Mouse (Mus musculus): ENCODE data around the gene 5330417H12Rik. TPM values are rescaled to one million over a fixed set of nuclear protein-coding genes. Genes with fewer than 3 reads are reported as not detected.
A peak's percentile ranks its signal among the peaks of the same experiment; 100 is the strongest.

5330417H12Rik gene
- polyA plus RNA-seq, 1 experiment from 2014 or later, result not detected

DNA sequence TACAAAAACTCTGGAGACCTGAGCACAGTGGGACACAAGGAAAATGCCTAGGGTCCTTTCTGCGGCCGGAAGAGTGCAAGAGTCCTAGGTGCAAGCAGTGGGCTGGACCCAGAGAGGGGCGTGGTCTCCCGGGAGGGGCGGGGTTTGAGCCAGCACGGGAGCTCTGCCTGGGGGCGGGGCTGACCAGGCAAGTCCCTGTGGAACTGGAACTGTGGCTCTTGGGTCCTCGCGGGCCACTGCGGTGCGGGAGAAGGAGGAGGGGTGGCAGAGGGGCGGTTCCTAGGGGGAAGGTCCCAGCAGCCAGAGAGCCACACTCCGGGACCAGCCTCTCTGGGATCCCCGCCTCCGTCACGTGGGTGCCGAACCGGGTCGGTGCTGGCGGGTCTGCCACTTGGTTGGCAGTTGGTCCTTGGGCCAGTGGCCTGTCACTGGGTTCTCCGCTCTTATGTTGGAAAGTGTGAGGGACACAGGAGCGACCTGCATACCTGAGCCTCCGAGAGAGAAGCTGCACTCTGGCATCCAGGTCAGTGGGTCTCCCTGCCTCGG is 30.0 kb downstream of the 5330417H12Rik start, which contains the start of gene Ppfibp2:
TSS of gene Ppfibp2 (plus strand) at position 351 of the 546 bp plus-strand sequence.
- Histone ChIP-seq H3K4me2 (replicated peaks; ENCODE audit: low read depth, low read length) (peak within 1 kb of the TSS; percentile 81), H3K9ac (ENCODE audit: low read depth, low read length) (peak within 1 kb of the TSS; percentile 50; the same call in 1 of the 2 replicates), H3K4me3 (ENCODE audit: low read length) (peak within 1 kb of the TSS; percentile 51), H3K27me3 (ENCODE audit: control insufficient read depth, insufficient read depth, low read length) (no peaks in the 10 kb centered on the region), H3K27ac (ENCODE audit: low read depth, low read length) (peak within 1 kb of the TSS; percentile 71; the same call in 1 of the 2 replicates), H3K36me3 (ENCODE audit: control insufficient read depth, insufficient read depth, low read length) (0 out of 2 replicates have a peak, but pooled peaks cover 2% of the 10 kb centered on the region), H3K4me1 (ENCODE audit: control insufficient read depth, insufficient read depth, low read length) (no peaks in the 10 kb centered on the region), H3K9me3 (ENCODE audit: control insufficient read depth, low read length) (no peaks in the 10 kb centered on the region)
- under 1% methylated on average over 18 of the region's 24 CpGs for WGBS
- peak; percentile 98 for ATAC-seq (ENCODE audit: low FRiP score, low TSS enrichment)

DNA sequence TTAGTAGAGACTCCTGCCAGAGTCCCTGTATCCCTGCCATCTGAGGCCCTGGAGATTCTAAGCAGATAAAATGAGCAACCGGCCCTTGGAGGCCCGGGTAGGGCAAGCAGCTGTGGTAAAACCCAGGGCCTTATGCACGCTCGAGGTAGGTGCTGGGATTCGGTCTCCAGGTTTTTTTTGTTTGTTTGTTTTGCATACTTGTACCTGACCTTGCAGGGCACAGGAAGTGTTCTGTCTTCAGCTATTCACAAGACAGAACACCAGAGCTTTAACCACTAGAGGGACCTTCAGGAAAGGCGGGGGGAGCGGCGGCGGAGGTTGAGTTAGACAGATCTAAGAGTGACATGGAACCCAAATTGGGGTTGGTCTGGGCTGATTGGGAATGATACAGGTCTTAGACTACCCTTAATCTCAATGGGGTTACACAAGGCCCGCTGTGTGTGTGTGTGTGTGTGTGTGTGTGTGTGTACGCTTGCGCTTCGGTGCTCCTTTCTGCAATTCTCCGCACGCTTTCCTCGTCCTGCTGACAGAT is 30.6 kb downstream of the 5330417H12Rik start:
- H3K4me1 ChIP-seq (ENCODE audit: control insufficient read depth, insufficient read depth, low read length), result no peaks in the 10 kb centered on the region
- peak overlapping the region; percentile 81 for H3K4me2 ChIP-seq (replicated peaks; ENCODE audit: low read depth, low read length)
- peak overlapping the region; percentile 50; the same call in 1 of the 2 replicates for H3K9ac ChIP-seq (ENCODE audit: low read depth, low read length)
- 0 out of 2 replicates have a peak, but pooled peaks cover 2% of the 10 kb centered on the region for H3K36me3 ChIP-seq (ENCODE audit: control insufficient read depth, insufficient read depth, low read length)
- 1% methylated on average over 16 of the region's 16 CpGs for WGBS
- no peaks in the 10 kb centered on the region for H3K27me3 ChIP-seq (ENCODE audit: control insufficient read depth, insufficient read depth, low read length)
- no peaks in the 10 kb centered on the region for H3K9me3 ChIP-seq (ENCODE audit: control insufficient read depth, low read length)
- H3K4me3 ChIP-seq (ENCODE audit: low read length), result peak overlapping the region; percentile 51
- peak overlapping the region; percentile 71; the same call in 1 of the 2 replicates for H3K27ac ChIP-seq (ENCODE audit: low read depth, low read length)
- peak; percentile 75 for ATAC-seq (ENCODE audit: low FRiP score, low TSS enrichment)

DNA sequence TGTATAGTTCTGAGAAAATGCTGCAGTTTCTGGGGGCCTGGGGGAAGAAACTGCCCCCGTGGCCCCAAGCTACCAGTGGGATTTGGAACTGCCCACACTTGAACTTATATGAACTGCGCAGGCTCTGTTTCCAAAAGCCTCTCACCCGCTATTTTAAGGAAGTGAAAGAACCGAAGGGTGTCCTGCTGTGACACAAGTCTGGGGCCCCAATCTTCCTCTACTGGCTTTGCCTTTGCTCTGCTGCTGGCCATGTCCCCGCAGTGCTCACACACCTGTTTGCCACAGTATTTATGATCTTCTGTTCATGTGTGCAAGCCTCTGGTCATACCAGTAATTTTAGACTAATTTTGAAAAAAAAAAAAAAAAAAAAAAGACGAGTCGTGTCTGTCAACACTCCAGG is 31.1 kb downstream of the 5330417H12Rik start:
- Histone ChIP-seq H3K4me3 (ENCODE audit: low read length) (no peak overlapping the region), H3K27me3 (ENCODE audit: control insufficient read depth, insufficient read depth, low read length) (no peaks in the 10 kb centered on the region)
- no peak for ATAC-seq (ENCODE audit: low FRiP score, low TSS enrichment)

DNA sequence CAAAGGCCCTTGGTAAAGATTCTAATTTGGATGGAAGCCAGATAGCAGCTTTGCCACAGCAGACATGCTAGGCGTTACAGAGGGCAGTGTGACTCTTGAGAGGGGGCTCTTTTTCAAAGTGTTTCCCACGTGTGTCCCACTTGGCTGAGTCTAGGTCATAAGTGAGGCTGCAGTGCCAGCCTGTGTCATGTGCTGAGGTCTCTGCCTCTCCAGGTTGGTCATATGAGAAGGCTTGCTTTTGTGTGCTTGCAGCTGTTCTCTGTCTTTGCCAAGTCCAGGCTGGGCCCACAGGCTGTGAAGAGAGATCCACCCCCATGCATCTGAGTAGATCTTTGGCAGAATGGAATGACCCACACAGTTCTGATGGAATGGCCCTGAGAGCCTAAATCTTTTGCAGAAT is 32.3 kb downstream of the 5330417H12Rik start:
- no peak overlapping the region for H3K27ac ChIP-seq (ENCODE audit: low read depth, low read length)
- H3K4me3 ChIP-seq (ENCODE audit: low read length), result no peak overlapping the region
- H3K27me3 ChIP-seq (ENCODE audit: control insufficient read depth, insufficient read depth, low read length), result no peaks in the 10 kb centered on the region
- 0 out of 2 replicates have a peak, but pooled peaks cover 2% of the 10 kb centered on the region for H3K36me3 ChIP-seq (ENCODE audit: control insufficient read depth, insufficient read depth, low read length)
- no peak for ATAC-seq (ENCODE audit: low FRiP score, low TSS enrichment)
- H3K9ac ChIP-seq (ENCODE audit: low read depth, low read length), result no peak overlapping the region
- no peaks in the 10 kb centered on the region for H3K9me3 ChIP-seq (ENCODE audit: control insufficient read depth, low read length)
- WGBS, result 47% methylated on average over 2 of the region's 2 CpGs
- no peaks in the 10 kb centered on the region for H3K4me1 ChIP-seq (ENCODE audit: control insufficient read depth, insufficient read depth, low read length)
- H3K4me2 ChIP-seq (replicated peaks; ENCODE audit: low read depth, low read length), result no peak overlapping the region

More for the DNA sequence above, 31.1 kb downstream of the 5330417H12Rik start:
- no peak overlapping the region for H3K27ac ChIP-seq (ENCODE audit: low read depth, low read length)
- H3K9ac ChIP-seq (ENCODE audit: low read depth, low read length), result no peak overlapping the region
- 0 out of 2 replicates have a peak, but pooled peaks cover 2% of the 10 kb centered on the region for H3K36me3 ChIP-seq (ENCODE audit: control insufficient read depth, insufficient read depth, low read length)
- no peaks in the 10 kb centered on the region for H3K9me3 ChIP-seq (ENCODE audit: control insufficient read depth, low read length)
- 30% methylated on average over 7 of the region's 7 CpGs for WGBS
- no peaks in the 10 kb centered on the region for H3K4me1 ChIP-seq (ENCODE audit: control insufficient read depth, insufficient read depth, low read length)
- peak overlapping the region; percentile 81; the same call in 1 of the 2 replicates for H3K4me2 ChIP-seq (replicated peaks; ENCODE audit: low read depth, low read length)

DNA sequence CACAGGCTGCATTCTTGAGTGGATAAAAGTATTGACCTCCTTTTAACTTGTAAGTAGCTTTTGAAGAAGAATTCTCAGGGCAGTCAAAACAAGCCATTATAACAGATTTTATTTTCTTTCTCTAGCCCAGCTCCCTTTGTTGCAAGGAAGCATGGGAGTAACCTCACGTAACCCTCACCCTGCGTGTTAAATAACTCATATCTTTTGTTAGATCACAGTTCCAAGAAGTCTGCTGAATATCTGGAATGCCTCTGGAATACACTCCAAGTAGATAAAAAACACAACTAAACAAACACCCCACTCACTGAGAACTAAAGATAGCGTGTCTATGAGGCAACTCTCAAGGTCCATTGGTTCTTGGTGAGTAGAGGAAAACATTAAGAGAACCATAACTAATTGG is 50.7 kb downstream of the 5330417H12Rik start:
- no peak overlapping the region for H3K4me3 ChIP-seq (ENCODE audit: low read length)
- no peak overlapping the region for H3K9ac ChIP-seq (ENCODE audit: low read depth, low read length)
- H3K36me3 ChIP-seq (ENCODE audit: control insufficient read depth, insufficient read depth, low read length), result peaks cover 12% of the 10 kb centered on the region; the same call in 1 of the 2 replicates
- no peaks in the 10 kb centered on the region for H3K27me3 ChIP-seq (ENCODE audit: control insufficient read depth, insufficient read depth, low read length)
- H3K9me3 ChIP-seq (ENCODE audit: control insufficient read depth, low read length), result peaks cover 5% of the 10 kb centered on the region; the same call in 1 of the 2 replicates
- no peak for ATAC-seq (ENCODE audit: low FRiP score, low TSS enrichment)
- WGBS, result 61% methylated on average over 3 of the region's 3 CpGs
- no peak overlapping the region for H3K4me2 ChIP-seq (replicated peaks; ENCODE audit: low read depth, low read length)
- H3K4me1 ChIP-seq (ENCODE audit: control insufficient read depth, insufficient read depth, low read length), result no peaks in the 10 kb centered on the region
- H3K27ac ChIP-seq (ENCODE audit: low read depth, low read length), result no peak overlapping the region

Other genes starting within 250 kb of the 5330417H12Rik start
- 17.5 and 24.8 TPM in 2 replicates for gene Olfml1, start 57.7 kb downstream of the 5330417H12Rik start, polyA plus RNA-seq (2014; fragmentation: Nextera tagmentation; extraction: Ambion mirVana)
- gene Ppfibp2, start 30.0 kb downstream of the 5330417H12Rik start, polyA plus RNA-seq (2014; fragmentation: Nextera tagmentation; extraction: Ambion mirVana), result 4.4 and 5.9 TPM in 2 replicates
- gene Cyb5r2, start 132.9 kb upstream of the 5330417H12Rik start, polyA plus RNA-seq (2014; fragmentation: Nextera tagmentation; extraction: Ambion mirVana), result 0.10 and 0.30 TPM in 2 replicates
- not detected in 2 replicates for gene Ovch2, start 176.0 kb upstream of the 5330417H12Rik start, polyA plus RNA-seq (2014; fragmentation: Nextera tagmentation; extraction: Ambion mirVana)
- gene Olfr467, start 187.1 kb upstream of the 5330417H12Rik start, polyA plus RNA-seq (2014; fragmentation: Nextera tagmentation; extraction: Ambion mirVana), result not detected in 2 replicates
- not detected in 2 replicates for gene Olfr469, start 200.4 kb upstream of the 5330417H12Rik start, polyA plus RNA-seq (2014; fragmentation: Nextera tagmentation; extraction: Ambion mirVana)
- gene Olfr470, start 222.3 kb upstream of the 5330417H12Rik start, polyA plus RNA-seq (2014; fragmentation: Nextera tagmentation; extraction: Ambion mirVana), result not detected in 2 replicates